Mouse (Mus musculus) neural tube, embryonic 13.5 days (tissue): ENCODE data around the gene Ghsr. TPM values are rescaled to one million over a fixed set of nuclear protein-coding genes. Genes with fewer than 3 reads are reported as not detected.
"Not testable (repeated sequence)": the region's sequence is repeated elsewhere in the genome, so short reads cannot be mapped to it uniquely, and the experiment has no call there.

Experiments
- ATAC-seq: fragments of 200-750 bp; cut with Nextera tagmentation; 2 replicates; pipeline ENCODE4 v1.8.0; 2017; ENCODE audit warnings: low read depth, mild to moderate bottlenecking, moderate TSS enrichment, moderate library complexity
- H3K27ac ChIP-seq: fragments of 300-500 bp; sonication (generic); replicated peaks from 2 replicates; pipeline ENCODE4 v1.5.1; 2015; ENCODE audit warnings: moderate library complexity, mild to moderate bottlenecking, inconsistent platforms
- H3K27me3 ChIP-seq: fragments of 300-500 bp; sonication (generic); 2 replicates; pipeline ENCODE4 v1.6.1; 2015; ENCODE audit warnings: mild to moderate bottlenecking, inconsistent platforms
- H3K36me3 ChIP-seq: fragments of 300-500 bp; sonication (generic); 2 replicates; pipeline ENCODE4 v1.6.1; 2015; ENCODE audit warnings: mild to moderate bottlenecking, inconsistent platforms
- H3K4me1 ChIP-seq: fragments of 300-500 bp; sonication (generic); replicated peaks from 2 replicates; pipeline ENCODE4 v1.6.1; 2015; ENCODE audit warnings: inconsistent platforms
- H3K4me2 ChIP-seq: fragments of 300-500 bp; sonication (generic); 2 replicates; pipeline ENCODE4 v1.6.1; 2015; ENCODE audit warnings: inconsistent platforms, mild to moderate bottlenecking, moderate library complexity
- H3K4me3 ChIP-seq: fragments of 300-500 bp; sonication (generic); 2 replicates; pipeline ENCODE4 v1.5.1; 2015; ENCODE audit warnings: mild to moderate bottlenecking, inconsistent platforms
- H3K9ac ChIP-seq: fragments of 300-500 bp; sonication (generic); 2 replicates; pipeline ENCODE4 v1.6.1; 2015; ENCODE audit warnings: moderate library complexity, mild to moderate bottlenecking, inconsistent platforms
- H3K9me3 ChIP-seq: fragments of 300-500 bp; sonication (generic); 2 replicates; pipeline ENCODE4 v1.6.1; 2016; ENCODE audit warnings: inconsistent platforms
- WGBS: fragments of 180-500 bp; shearing (Covaris S2); methylation state at CpG from one replicate; pipeline ENCODE4 v1.1.7; 2015; 5-methylcytosine and 5-hydroxymethylcytosine counted together
- polyA plus RNA-seq: library from polyadenylated mRNA; unstranded; fragments of >200 nt; fragmentation: Nextera tagmentation; extraction: Ambion mirVana; gene quantifications from 2 replicates; pipeline ENCODE4 v1.2.1, GENCODE M21; 2015

Gene Ghsr
- polyA plus RNA-seq, 1 experiment from 2014 or later: 0.92 TPM

- peak overlapping the region; percentile 3; the same call in 1 of the 2 replicates for H3K4me2 ChIP-seq
- no peak for ATAC-seq
- H3K9me3 ChIP-seq: no peaks in the 10 kb centered on the region
- H3K4me3 ChIP-seq: no peak overlapping the region
- no peaks in the 10 kb centered on the region for H3K36me3 ChIP-seq
- H3K9ac ChIP-seq: no peak overlapping the region
- peaks cover 22% of the 10 kb centered on the region for H3K4me1 ChIP-seq
- H3K27me3 ChIP-seq: peaks cover 63% of the 10 kb centered on the region
- WGBS: 6% methylated on average over 10 of the region's 10 CpGs
- no peak overlapping the region for H3K27ac ChIP-seq
These were observed 1.0 kb upstream of the Ghsr start for GRCm38 (mm10) chr3:27370125-27370524.

DNA sequence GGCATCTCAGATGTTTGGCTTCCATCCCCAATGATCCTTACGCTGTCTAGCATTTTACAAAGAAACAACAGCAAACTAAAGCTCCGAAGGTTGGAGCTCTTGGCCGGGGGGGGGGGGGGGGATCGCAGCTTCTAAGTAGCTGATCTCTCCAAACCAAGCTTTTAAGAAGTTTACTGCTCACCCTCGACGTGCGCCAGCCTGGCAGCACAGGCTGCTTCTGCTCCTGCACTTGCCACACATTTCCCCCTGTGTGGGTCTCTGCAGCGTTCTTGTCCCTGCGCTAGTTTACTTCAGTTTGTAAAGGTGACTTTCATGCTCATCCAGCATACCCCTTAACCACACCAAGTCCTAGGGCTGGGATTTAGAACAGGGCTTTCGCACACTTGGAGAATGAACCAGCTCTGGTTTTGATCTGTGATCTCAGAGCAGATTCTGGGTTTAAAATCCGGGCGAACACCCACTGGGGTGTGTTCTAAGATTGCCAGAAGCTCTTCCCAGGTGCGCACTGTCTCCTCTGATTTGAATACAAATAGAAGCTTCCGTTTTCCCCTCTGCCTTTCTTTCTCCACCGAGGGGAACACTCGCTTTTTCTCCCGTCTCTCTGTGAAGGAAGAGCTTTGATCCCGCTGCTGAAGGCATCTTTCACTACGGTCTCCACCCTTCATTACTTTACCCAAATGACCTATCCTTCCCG, 422 bp upstream of the Ghsr start:
- Histone ChIP-seq H3K27me3 (peaks cover 66% of the 10 kb centered on the region), H3K27ac (no peak overlapping the region), H3K4me2 (peak overlapping the region; percentile 85), H3K4me3 (peak overlapping the region; percentile 42), H3K9ac (peak overlapping the region; percentile 61), H3K4me1 (peaks cover 22% of the 10 kb centered on the region), H3K36me3 (no peaks in the 10 kb centered on the region), H3K9me3 (no peaks in the 10 kb centered on the region)
- ATAC-seq: no peak
- 2% methylated on average over 20 of the region's 20 CpGs for WGBS

- Histone ChIP-seq H3K36me3 (no peaks in the 10 kb centered on the region), H3K4me3 (peak overlapping the region; percentile 42), H3K4me1 (peaks cover 22% of the 10 kb centered on the region), H3K9me3 (no peaks in the 10 kb centered on the region), H3K4me2 (peak overlapping the region; percentile 85), H3K27me3 (peaks cover 64% of the 10 kb centered on the region), H3K27ac (no peak overlapping the region), H3K9ac (peak overlapping the region; percentile 61)
- ATAC-seq: peak; percentile 68
- 2% methylated on average over 77 of the region's 77 CpGs for WGBS
These were observed 837 bp downstream of the Ghsr start for GRCm38 (mm10) chr3:27371725-27372650.

DNA sequence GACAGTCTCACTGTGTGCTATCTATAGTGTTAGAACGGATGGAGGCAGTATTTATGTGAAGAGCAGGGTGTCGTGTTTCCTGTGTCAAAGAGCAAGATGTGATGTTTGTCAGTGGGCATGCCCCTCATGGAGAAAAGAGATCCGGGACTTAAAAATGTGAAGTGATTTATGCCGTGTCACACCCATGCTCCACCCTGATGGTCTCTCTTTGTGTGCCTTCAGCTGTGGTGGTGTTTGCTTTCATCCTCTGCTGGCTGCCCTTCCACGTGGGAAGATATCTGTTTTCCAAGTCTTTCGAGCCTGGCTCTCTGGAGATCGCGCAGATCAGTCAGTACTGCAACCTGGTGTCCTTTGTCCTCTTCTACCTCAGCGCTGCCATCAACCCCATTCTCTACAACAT, 3.2 kb downstream of the Ghsr start:
- peaks cover 22% of the 10 kb centered on the region for H3K4me1 ChIP-seq
- ATAC-seq: no peak
- H3K27ac ChIP-seq: no peak overlapping the region
- peaks cover 59% of the 10 kb centered on the region for H3K27me3 ChIP-seq
- no peak overlapping the region for H3K4me2 ChIP-seq
- 47% methylated on average over 9 of the region's 9 CpGs for WGBS
- no peaks in the 10 kb centered on the region for H3K9me3 ChIP-seq
- H3K36me3 ChIP-seq: no peaks in the 10 kb centered on the region
- H3K9ac ChIP-seq: no peak overlapping the region
- H3K4me3 ChIP-seq: no peak overlapping the region

- Histone ChIP-seq H3K4me1 (no peaks in the 10 kb centered on the region), H3K9me3 (no peaks in the 10 kb centered on the region), H3K4me2 (no peak overlapping the region), H3K27me3 (peaks cover 24% of the 10 kb centered on the region), H3K4me3 (no peak overlapping the region), H3K9ac (no peak overlapping the region), H3K27ac (no peak overlapping the region), H3K36me3 (no peaks in the 10 kb centered on the region)
- no peak for ATAC-seq
- WGBS: 85% methylated on average over 4 of the region's 4 CpGs
These were observed 6.8 kb downstream of the Ghsr start for GRCm38 (mm10) chr3:27377935-27378334.

GRCm38 (mm10) chr3:27384836-27385235, 13.7 kb downstream of the Ghsr start:
- 74% methylated on average over 3 of the region's 3 CpGs for WGBS
- Histone ChIP-seq H3K36me3 (no peaks in the 10 kb centered on the region), H3K27ac (no peak overlapping the region), H3K4me3 (no peak overlapping the region), H3K9ac (no peak overlapping the region), H3K4me1 (no peaks in the 10 kb centered on the region), H3K9me3 (no peaks in the 10 kb centered on the region), H3K4me2 (no peak overlapping the region), H3K27me3 (no peaks in the 10 kb centered on the region)
- ATAC-seq: no peak

DNA sequence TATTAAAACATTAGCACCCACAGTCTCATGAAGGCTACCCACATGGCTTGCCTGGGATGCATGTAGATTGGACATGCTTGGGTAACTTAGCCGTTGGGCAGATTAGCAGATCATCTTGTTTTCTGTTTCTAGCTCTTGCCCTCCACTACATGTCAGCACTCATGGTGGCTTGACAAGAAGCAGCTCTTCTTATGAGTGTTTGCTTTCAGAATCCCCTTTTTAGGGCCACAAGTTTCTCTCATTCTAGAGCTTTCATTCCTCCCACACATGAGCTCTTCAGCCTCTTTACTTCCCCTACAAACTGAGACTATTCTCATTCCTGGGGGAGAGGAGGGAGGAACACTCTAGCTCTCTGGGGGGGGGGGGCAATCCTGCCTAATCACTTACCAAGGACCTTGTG, 18.8 kb downstream of the Ghsr start:
- ATAC-seq: no peak
- 81% methylated on average over 1 of the region's 1 CpGs for WGBS
- Histone ChIP-seq H3K36me3 (no peaks in the 10 kb centered on the region), H3K27ac (no peak overlapping the region), H3K9ac (no peak overlapping the region), H3K27me3 (no peaks in the 10 kb centered on the region), H3K4me1 (no peaks in the 10 kb centered on the region), H3K4me2 (no peak overlapping the region), H3K4me3 (no peak overlapping the region), H3K9me3 (no peaks in the 10 kb centered on the region)

DNA sequence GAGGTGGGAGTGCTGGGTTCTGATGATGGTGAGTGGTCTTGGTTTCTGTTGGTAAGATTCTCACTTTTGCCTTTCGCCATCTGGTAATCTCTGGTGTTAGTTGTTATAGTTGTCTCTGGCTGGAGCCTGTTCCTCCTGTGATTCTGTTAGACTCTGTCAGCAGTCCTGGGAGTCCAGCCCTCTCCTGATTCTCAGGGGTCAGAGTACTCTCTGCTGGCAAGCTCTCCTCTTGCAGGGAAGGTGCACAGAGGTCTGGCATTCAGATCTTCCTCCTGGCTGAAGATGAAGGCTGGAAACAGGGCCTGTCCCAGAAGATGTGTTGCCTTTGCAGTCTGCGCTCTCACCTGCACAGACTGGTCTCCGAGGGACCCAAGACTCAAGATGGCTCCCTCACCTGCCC, 29.8 kb downstream of the Ghsr start:
- not testable (repeated sequence) for H3K36me3 ChIP-seq, H3K27ac ChIP-seq, H3K4me2 ChIP-seq, H3K27me3 ChIP-seq, H3K9me3 ChIP-seq, H3K9ac ChIP-seq, H3K4me1 ChIP-seq, H3K4me3 ChIP-seq, ATAC-seq
- 99% methylated on average over 3 of the region's 3 CpGs for WGBS

DNA sequence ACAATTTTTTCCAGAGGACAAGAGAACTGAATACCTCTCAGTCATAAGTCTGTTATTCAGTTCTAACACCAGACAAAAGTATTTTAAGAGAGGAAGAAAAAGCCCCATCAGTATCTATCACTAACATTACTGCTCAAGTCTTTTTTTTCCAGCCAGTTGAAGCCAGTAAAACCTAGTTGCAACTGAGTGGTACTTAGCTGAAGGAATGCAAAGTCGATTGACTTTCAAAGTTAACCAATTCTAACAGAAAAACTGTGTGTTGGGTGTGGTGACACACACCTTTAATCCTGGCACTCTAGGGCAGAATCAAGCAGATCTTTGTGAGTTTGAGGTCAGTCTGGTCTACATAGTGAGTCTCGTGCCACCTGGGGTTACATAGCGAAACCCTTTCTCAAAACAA, 35.3 kb downstream of the Ghsr start:
- no peaks in the 10 kb centered on the region for H3K9me3 ChIP-seq
- H3K4me3 ChIP-seq: no peak overlapping the region
- H3K9ac ChIP-seq: no peak overlapping the region
- H3K27ac ChIP-seq: no peak overlapping the region
- H3K36me3 ChIP-seq: no peaks in the 10 kb centered on the region
- H3K4me2 ChIP-seq: no peak overlapping the region
- no peaks in the 10 kb centered on the region for H3K4me1 ChIP-seq
- no peaks in the 10 kb centered on the region for H3K27me3 ChIP-seq
- no peak for ATAC-seq
- WGBS: 91% methylated on average over 3 of the region's 3 CpGs

- Histone ChIP-seq H3K4me3 (no peak overlapping the region), H3K4me1 (no peaks in the 10 kb centered on the region), H3K9ac (no peak overlapping the region), H3K27me3 (no peaks in the 10 kb centered on the region), H3K9me3 (no peaks in the 10 kb centered on the region), H3K36me3 (no peaks in the 10 kb centered on the region), H3K27ac (no peak overlapping the region), H3K4me2 (no peak overlapping the region)
- 70% methylated on average over 2 of the region's 2 CpGs for WGBS
- no peak for ATAC-seq
These were observed 37.4 kb downstream of the Ghsr start for GRCm38 (mm10) chr3:27408564-27408963.

- Histone ChIP-seq H3K4me2 (no peak overlapping the region), H3K27me3 (no peaks in the 10 kb centered on the region), H3K9me3 (no peaks in the 10 kb centered on the region), H3K27ac (no peak overlapping the region), H3K36me3 (no peaks in the 10 kb centered on the region), H3K4me1 (no peaks in the 10 kb centered on the region), H3K4me3 (no peak overlapping the region), H3K9ac (no peak overlapping the region)
- WGBS: 98% methylated on average over 2 of the region's 2 CpGs
- no peak for ATAC-seq
These were observed 40.1 kb downstream of the Ghsr start for GRCm38 (mm10) chr3:27411286-27411685.

GRCm38 (mm10) chr3:27413566-27413965, 42.4 kb downstream of the Ghsr start:
- no peaks in the 10 kb centered on the region for H3K27me3 ChIP-seq
- no peaks in the 10 kb centered on the region for H3K9me3 ChIP-seq
- H3K4me1 ChIP-seq: no peaks in the 10 kb centered on the region
- no peak for ATAC-seq
- no peak overlapping the region for H3K4me3 ChIP-seq
- WGBS: 76% methylated on average over 3 of the region's 3 CpGs
- peaks cover 2% of the 10 kb centered on the region; the same call in 1 of the 2 replicates for H3K36me3 ChIP-seq
- no peak overlapping the region for H3K27ac ChIP-seq
- H3K4me2 ChIP-seq: no peak overlapping the region
- no peak overlapping the region for H3K9ac ChIP-seq
